Mouse (Mus musculus) CD4-positive helper T cell, adult 2 months (primary cell): ENCODE data around the gene E330009J07Rik.
A peak's percentile ranks its signal among the peaks of the same experiment; 100 is the strongest.

ENCODE experiments used
- DNase-seq: peaks from one replicate; pipeline ENCODE4 v3.0.0-alpha.2; 2012; ENCODE audit warnings: low read depth, missing footprints, low spot score

Gene E330009J07Rik

GRCm38 (mm10) chr6:40436047-40436483 lies at the start of gene E330009J07Rik:
E330009J07Rik (minus strand) TSS chr6:40436135.
- peak; percentile 82 for DNase-seq

- no peak for DNase-seq
Measured at GRCm38 (mm10) chr6:40482318-40482717, 46.4 kb upstream of the E330009J07Rik start.

- peak; percentile 23 for DNase-seq
Measured at GRCm38 (mm10) chr6:40479705-40480104, 43.8 kb upstream of the E330009J07Rik start.

- DNase-seq: no peak
Measured at GRCm38 (mm10) chr6:40476132-40476531, 40.2 kb upstream of the E330009J07Rik start.

- no peak for DNase-seq
Measured at GRCm38 (mm10) chr6:40471720-40472010, 35.7 kb upstream of the E330009J07Rik start.

- DNase-seq: peak; percentile 96
Measured at GRCm38 (mm10) chr6:40470916-40471719, 35.2 kb upstream of the E330009J07Rik start, which contains the start of gene Ssbp1. Ssbp1 (plus strand) TSS chr6:40471352.

GRCm38 (mm10) chr6:40465710-40466109 lies 29.8 kb upstream of the E330009J07Rik start:
- peak; percentile 13 for DNase-seq

- peak; percentile 29 for DNase-seq
Measured at GRCm38 (mm10) chr6:40454436-40455041, 18.6 kb upstream of the E330009J07Rik start.

- no peak for DNase-seq
Measured at GRCm38 (mm10) chr6:40448626-40449025, 12.7 kb upstream of the E330009J07Rik start.

- no peak for DNase-seq
Measured at GRCm38 (mm10) chr6:40443281-40443928, 7.5 kb upstream of the E330009J07Rik start.

GRCm38 (mm10) chr6:40441755-40442154 lies 5.8 kb upstream of the E330009J07Rik start:
- peak; percentile 21 for DNase-seq

GRCm38 (mm10) chr6:40441276-40441675 lies 5.3 kb upstream of the E330009J07Rik start:
- DNase-seq: no peak

GRCm38 (mm10) chr6:40439731-40440130 lies 3.8 kb upstream of the E330009J07Rik start:
- DNase-seq: peak; percentile 83

- DNase-seq: no peak
Measured at GRCm38 (mm10) chr6:40438936-40439335, 3.0 kb upstream of the E330009J07Rik start, which contains the start of gene Wee2. Wee2 (plus strand) TSS chr6:40439088.

GRCm38 (mm10) chr6:40435151-40436046 lies 536 bp downstream of the E330009J07Rik start:
- DNase-seq: peak; percentile 58

GRCm38 (mm10) chr6:40434697-40435096 lies 1.2 kb downstream of the E330009J07Rik start:
- DNase-seq: no peak

GRCm38 (mm10) chr6:40432346-40433275 lies 3.3 kb downstream of the E330009J07Rik start:
- DNase-seq: peak; percentile 44

- DNase-seq: no peak
Measured at GRCm38 (mm10) chr6:40431812-40432211, 4.1 kb downstream of the E330009J07Rik start.

GRCm38 (mm10) chr6:40431356-40431755 lies 4.6 kb downstream of the E330009J07Rik start:
- no peak for DNase-seq

GRCm38 (mm10) chr6:40430878-40431277 lies 5.1 kb downstream of the E330009J07Rik start:
- no peak for DNase-seq
